Mouse (Mus musculus) hindbrain, embryonic 15.5 days (tissue): Measurements from ENCODE around the gene Fam107b. TPM values are rescaled to one million over a fixed set of nuclear protein-coding genes. Genes with fewer than 3 reads are reported as not detected.

Source experiments
- ATAC-seq: fragments of 200-750 bp; cut with Nextera tagmentation; 2 replicates; pipeline ENCODE4 v1.8.0; 2017; ENCODE audit warnings: low read depth, moderate number of reproducible peaks, moderate TSS enrichment; ENCODE audit not compliant: low FRiP score
- H3K27ac ChIP-seq: fragments of 300-500 bp; sonication (generic); replicated peaks from 2 replicates; pipeline ENCODE4 v1.5.1; 2015; ENCODE audit warnings: mild to moderate bottlenecking, inconsistent platforms
- H3K27me3 ChIP-seq: fragments of 300-500 bp; sonication (generic); 2 replicates; pipeline ENCODE4 v1.6.1; 2015; ENCODE audit warnings: control low read depth, inconsistent platforms
- H3K36me3 ChIP-seq: fragments of 300-500 bp; sonication (generic); 2 replicates; pipeline ENCODE4 v1.6.1; 2015; ENCODE audit warnings: control low read depth, inconsistent platforms
- H3K4me1 ChIP-seq: fragments of 300-500 bp; sonication (generic); replicated peaks from 2 replicates; pipeline ENCODE4 v1.6.1; 2015; ENCODE audit warnings: control low read depth, inconsistent platforms
- H3K4me2 ChIP-seq: fragments of 300-500 bp; sonication (generic); 2 replicates; pipeline ENCODE4 v1.6.1; 2015; ENCODE audit warnings: moderate library complexity, mild to moderate bottlenecking, inconsistent platforms
- H3K4me3 ChIP-seq: fragments of 300-500 bp; sonication (generic); 2 replicates; pipeline ENCODE4 v1.5.1; 2015; ENCODE audit warnings: mild to moderate bottlenecking, inconsistent platforms
- H3K9ac ChIP-seq: fragments of 300-500 bp; sonication (generic); 2 replicates; pipeline ENCODE4 v1.6.1; 2015; ENCODE audit warnings: inconsistent platforms
- H3K9me3 ChIP-seq: fragments of 300-500 bp; sonication (generic); 2 replicates; pipeline ENCODE4 v1.6.1; 2016; ENCODE audit warnings: control low read depth, inconsistent platforms
- WGBS: fragments of 180-500 bp; shearing (Covaris S2); methylation state at CpG from one replicate; pipeline ENCODE4 v1.1.7; 2015; 5-methylcytosine and 5-hydroxymethylcytosine counted together
- polyA plus RNA-seq: library from polyadenylated mRNA; unstranded; fragments of >200 nt; fragmentation: Nextera tagmentation; extraction: Ambion mirVana; gene quantifications from 2 replicates; pipeline ENCODE4 v1.2.1, GENCODE M21; 2015

Fam107b gene
- polyA plus RNA-seq, 1 experiment from 2014 or later = 30.9 TPM

- no peaks in the 10 kb centered on the region for H3K9me3 ChIP-seq
- H3K4me3 ChIP-seq = no peak overlapping the region
- no peaks in the 10 kb centered on the region for H3K4me1 ChIP-seq
- no peak overlapping the region for H3K9ac ChIP-seq
- ATAC-seq = no peak
- no peak overlapping the region for H3K4me2 ChIP-seq
- 89% methylated on average over 2 of the region's 2 CpGs for WGBS
- H3K27me3 ChIP-seq = no peaks in the 10 kb centered on the region
- no peaks in the 10 kb centered on the region for H3K36me3 ChIP-seq
- no peak overlapping the region for H3K27ac ChIP-seq
Observed at GRCm38 (mm10) chr2:3579316-3579902, 9.1 kb downstream of the Fam107b start.

GRCm38 (mm10) chr2:3582830-3583229, 12.5 kb downstream of the Fam107b start:
- Histone ChIP-seq H3K4me1 (no peaks in the 10 kb centered on the region), H3K27me3 (no peaks in the 10 kb centered on the region), H3K27ac (no peak overlapping the region), H3K9ac (no peak overlapping the region), H3K4me2 (no peak overlapping the region), H3K36me3 (no peaks in the 10 kb centered on the region), H3K9me3 (no peaks in the 10 kb centered on the region), H3K4me3 (no peak overlapping the region)
- WGBS = 83% methylated on average over 2 of the region's 2 CpGs
- no peak for ATAC-seq

GRCm38 (mm10) chr2:3585231-3585783, 15.0 kb downstream of the Fam107b start:
- Histone ChIP-seq H3K27me3 (no peaks in the 10 kb centered on the region), H3K27ac (no peak overlapping the region), H3K9me3 (no peaks in the 10 kb centered on the region), H3K4me3 (no peak overlapping the region), H3K4me2 (no peak overlapping the region), H3K4me1 (no peaks in the 10 kb centered on the region), H3K9ac (no peak overlapping the region), H3K36me3 (no peaks in the 10 kb centered on the region)
- no peak for ATAC-seq
- 87% methylated on average over 3 of the region's 3 CpGs for WGBS

GRCm38 (mm10) chr2:3590086-3590915, 20.0 kb downstream of the Fam107b start:
- Histone ChIP-seq H3K9me3 (no peaks in the 10 kb centered on the region), H3K36me3 (no peaks in the 10 kb centered on the region), H3K4me2 (no peak overlapping the region), H3K27me3 (no peaks in the 10 kb centered on the region), H3K9ac (no peak overlapping the region), H3K27ac (no peak overlapping the region), H3K4me1 (no peaks in the 10 kb centered on the region), H3K4me3 (no peak overlapping the region)
- 88% methylated on average over 6 of the region's 6 CpGs for WGBS
- no peak for ATAC-seq

GRCm38 (mm10) chr2:3590916-3591197, 20.6 kb downstream of the Fam107b start:
- no peaks in the 10 kb centered on the region for H3K27me3 ChIP-seq
- H3K9ac ChIP-seq = no peak overlapping the region
- H3K27ac ChIP-seq = no peak overlapping the region
- WGBS = 89% methylated on average over 1 of the region's 1 CpGs
- no peak overlapping the region for H3K4me2 ChIP-seq
- no peaks in the 10 kb centered on the region for H3K4me1 ChIP-seq
- no peak overlapping the region for H3K4me3 ChIP-seq
- no peaks in the 10 kb centered on the region for H3K9me3 ChIP-seq
- ATAC-seq = no peak
- H3K36me3 ChIP-seq = no peaks in the 10 kb centered on the region

GRCm38 (mm10) chr2:3594663-3595318, 24.5 kb downstream of the Fam107b start:
- WGBS = 64% methylated on average over 2 of the region's 2 CpGs
- no peak overlapping the region for H3K27ac ChIP-seq
- no peaks in the 10 kb centered on the region for H3K36me3 ChIP-seq
- H3K4me2 ChIP-seq = no peak overlapping the region
- H3K9me3 ChIP-seq = no peaks in the 10 kb centered on the region
- H3K4me1 ChIP-seq = no peaks in the 10 kb centered on the region
- no peak for ATAC-seq
- H3K27me3 ChIP-seq = no peaks in the 10 kb centered on the region
- no peak overlapping the region for H3K4me3 ChIP-seq
- H3K9ac ChIP-seq = no peak overlapping the region

- no peak overlapping the region for H3K4me2 ChIP-seq
- ATAC-seq = no peak
- H3K27me3 ChIP-seq = no peaks in the 10 kb centered on the region
- H3K4me1 ChIP-seq = no peaks in the 10 kb centered on the region
- WGBS = 77% methylated on average over 3 of the region's 3 CpGs
- H3K4me3 ChIP-seq = no peak overlapping the region
- no peaks in the 10 kb centered on the region for H3K9me3 ChIP-seq
- H3K9ac ChIP-seq = no peak overlapping the region
- no peak overlapping the region for H3K27ac ChIP-seq
- no peaks in the 10 kb centered on the region for H3K36me3 ChIP-seq
Observed at GRCm38 (mm10) chr2:3600421-3600820, 30.1 kb downstream of the Fam107b start.

GRCm38 (mm10) chr2:3602599-3602998, 32.3 kb downstream of the Fam107b start:
- ATAC-seq = no peak
- Histone ChIP-seq H3K4me3 (no peak overlapping the region), H3K27ac (no peak overlapping the region), H3K36me3 (no peaks in the 10 kb centered on the region), H3K4me2 (no peak overlapping the region), H3K9me3 (no peaks in the 10 kb centered on the region), H3K9ac (no peak overlapping the region), H3K27me3 (no peaks in the 10 kb centered on the region), H3K4me1 (no peaks in the 10 kb centered on the region)
- 80% methylated on average over 3 of the region's 3 CpGs for WGBS

- ATAC-seq = no peak
- no peaks in the 10 kb centered on the region for H3K4me1 ChIP-seq
- no peaks in the 10 kb centered on the region for H3K36me3 ChIP-seq
- H3K27me3 ChIP-seq = no peaks in the 10 kb centered on the region
- H3K9me3 ChIP-seq = no peaks in the 10 kb centered on the region
- no peak overlapping the region for H3K27ac ChIP-seq
- H3K4me3 ChIP-seq = no peak overlapping the region
- WGBS = 83% methylated on average over 5 of the region's 5 CpGs
- H3K4me2 ChIP-seq = no peak overlapping the region
- H3K9ac ChIP-seq = no peak overlapping the region
Observed at GRCm38 (mm10) chr2:3603181-3603580, 32.9 kb downstream of the Fam107b start.

- ATAC-seq = peak; percentile 90
- Histone ChIP-seq H3K4me1 (peaks cover 8% of the 10 kb centered on the region; the same call in 1 of the 2 replicates), H3K4me3 (no peak overlapping the region), H3K27ac (peak overlapping the region; percentile 66), H3K9ac (no peak overlapping the region), H3K36me3 (no peaks in the 10 kb centered on the region), H3K9me3 (no peaks in the 10 kb centered on the region), H3K27me3 (no peaks in the 10 kb centered on the region), H3K4me2 (no peak overlapping the region)
- 39% methylated on average over 8 of the region's 8 CpGs for WGBS
Observed at GRCm38 (mm10) chr2:3608868-3609854, 38.9 kb downstream of the Fam107b start.

GRCm38 (mm10) chr2:3618446-3618845, 48.2 kb downstream of the Fam107b start:
- no peaks in the 10 kb centered on the region for H3K9me3 ChIP-seq
- no peak overlapping the region for H3K9ac ChIP-seq
- H3K4me1 ChIP-seq = no peaks in the 10 kb centered on the region
- ATAC-seq = no peak
- no peaks in the 10 kb centered on the region for H3K27me3 ChIP-seq
- no peaks in the 10 kb centered on the region for H3K36me3 ChIP-seq
- H3K27ac ChIP-seq = no peak overlapping the region
- H3K4me3 ChIP-seq = no peak overlapping the region
- H3K4me2 ChIP-seq = no peak overlapping the region
- 93% methylated on average over 1 of the region's 1 CpGs for WGBS
